Mouse (Mus musculus) frontal cortex, postnatal 14 days (tissue): ENCODE data around the gene Ift140.
A peak's percentile ranks its signal among the peaks of the same experiment; 100 is the strongest.
"Not testable (repeated sequence)": the region's sequence is repeated elsewhere in the genome, so short reads cannot be mapped to it uniquely, and the experiment has no call there.

ENCODE experiments used
- DNase-seq, 2 experiments: peaks; one replicate each; pipeline ENCODE4 v3.0.0; 2022; ENCODE audit warnings: low spot score in 2 of 2

Ift140 gene

GRCm38 (mm10) chr17:25115664-25116432, 100.0 kb downstream of the Ift140 start, which contains the start of gene Telo2:
Gene Telo2 (minus strand): TSS chr17:25115967.
- DNase-seq, result peak; percentile 86 to 88

GRCm38 (mm10) chr17:25117263-25117662, 101.4 kb downstream of the Ift140 start:
- DNase-seq, result no peak

- no peak for DNase-seq
Observed at GRCm38 (mm10) chr17:25120406-25120805, 104.5 kb downstream of the Ift140 start, which contains the start of gene Ptx4. Gene Ptx4 (plus strand): TSS chr17:25120760.

GRCm38 (mm10) chr17:25123979-25124378, 108.1 kb downstream of the Ift140 start:
- DNase-seq, result no peak

GRCm38 (mm10) chr17:25125442-25126060, 109.7 kb downstream of the Ift140 start:
- not testable (repeated sequence) for DNase-seq

DNA sequence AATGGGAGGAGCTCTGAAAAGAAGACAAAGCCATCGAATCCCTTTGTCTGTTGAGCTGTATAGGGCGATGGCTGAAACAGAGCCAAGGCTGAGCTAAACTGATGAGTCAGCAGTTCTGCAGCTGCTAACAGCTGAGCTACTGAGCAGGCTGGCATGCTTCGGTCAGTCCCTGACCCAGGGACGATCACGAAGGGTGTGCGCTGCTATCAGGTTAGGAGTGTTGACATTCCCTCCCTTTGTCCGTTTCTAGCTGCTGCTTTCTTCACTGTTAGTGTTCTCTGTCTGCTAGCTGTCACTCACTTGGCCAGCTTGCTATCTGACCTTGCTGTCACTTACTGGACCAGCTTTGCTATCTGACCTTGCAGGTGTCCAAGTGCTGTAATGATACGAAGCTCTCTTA, 111.2 kb downstream of the Ift140 start:
- no peak for DNase-seq

- DNase-seq, result no peak
Observed at GRCm38 (mm10) chr17:25127681-25128080, 111.8 kb downstream of the Ift140 start.

- DNase-seq, result no peak
Observed at GRCm38 (mm10) chr17:25130060-25130459, 114.2 kb downstream of the Ift140 start.

GRCm38 (mm10) chr17:25133275-25133698, 117.4 kb downstream of the Ift140 start, which contains the start of gene Clcn7:
Gene Clcn7 (plus strand): TSS chr17:25133391.
- DNase-seq, result peak; percentile 89 to 94

GRCm38 (mm10) chr17:25135622-25136021, 119.7 kb downstream of the Ift140 start:
- DNase-seq, result no peak

- DNase-seq, result no peak
Observed at GRCm38 (mm10) chr17:25138803-25139202, 122.9 kb downstream of the Ift140 start.

DNA sequence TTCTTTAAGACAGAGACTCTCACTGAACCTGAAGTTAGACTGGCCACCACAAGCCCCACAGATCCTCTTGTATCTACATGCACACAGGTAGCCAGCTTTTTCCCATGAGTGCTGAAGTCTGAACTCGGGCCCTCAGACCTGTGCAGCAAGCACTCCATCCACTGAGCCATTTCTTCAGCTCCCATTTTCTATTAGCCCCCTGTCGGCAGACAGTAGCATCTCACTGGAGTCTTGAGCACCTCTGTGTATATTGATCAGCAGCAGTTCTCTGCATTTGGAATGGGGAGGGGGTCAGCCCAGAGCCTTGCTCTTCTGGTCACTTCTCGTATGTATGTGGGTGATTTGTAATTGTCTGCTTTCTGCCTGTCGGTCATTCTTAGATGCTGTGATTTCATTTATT, 124.1 kb downstream of the Ift140 start:
- DNase-seq, result no peak
